Mouse (Mus musculus): Measurements from ENCODE around the gene Golga5. TPM values are rescaled to one million over a fixed set of nuclear protein-coding genes. Genes with fewer than 3 reads are reported as not detected.

Gene Golga5
- total and polyA plus RNA-seq, 3 experiments, result 29.5 to 35.7 (median 35.5) TPM

DNA sequence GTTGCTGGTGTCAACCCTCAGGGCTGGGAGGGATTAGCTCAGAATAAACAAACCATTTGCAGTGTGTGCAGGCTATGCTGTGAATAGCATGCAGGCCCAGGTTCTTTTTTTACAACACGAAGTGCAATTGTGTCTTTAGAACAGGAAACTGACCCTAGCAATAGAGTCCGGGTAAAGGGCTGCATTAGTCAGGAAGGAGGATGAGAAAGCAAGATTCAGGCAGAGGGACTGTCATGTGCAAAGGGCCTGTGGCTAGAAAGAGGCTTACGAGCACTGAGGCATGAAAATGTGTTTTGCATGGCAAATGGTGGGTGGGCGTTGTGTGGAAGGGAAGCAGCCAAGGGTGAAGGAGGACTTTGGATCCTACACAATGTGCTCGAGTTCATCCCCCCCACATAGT lies 59.1 kb downstream of the Golga5 start:
- DNase-seq (ENCODE audit: extremely low read depth), result peak; percentile 83
- Histone ChIP-seq H3K36me3 (replicated peaks in 1 of 2; ENCODE audit: control insufficient read depth in 1 of 2, insufficient read depth in 1 of 2, low read length in 1 of 2) (no peaks in the 10 kb centered on the region), H3K9me3 (replicated peaks; ENCODE audit: low read length) (no peaks in the 10 kb centered on the region), H3K4me1 (ENCODE audit: control insufficient read depth in 1 of 2, insufficient read depth in 2 of 2) (peaks cover 3 to 47% of the 10 kb centered on the region in 2 experiments; a peak in 3 of 4 replicates), H3K27me3 (replicated peaks) (no peaks in the 10 kb centered on the region), H3K27ac (ENCODE audit: insufficient read depth, low read depth) (0 out of 2 replicates have a peak overlapping the region, but pooled peaks have one; percentile 34), H3K4me2 (ENCODE audit: insufficient read depth, low read depth, poor library complexity, severe bottlenecking) (no peak overlapping the region), H3K4me3 (replicated peaks in 1 of 3; ENCODE audit: low read depth in 2 of 3, low read length in 2 of 3, poor library complexity in 1 of 3) (no peak overlapping the region), H3K79me2 (replicated peaks; ENCODE audit: control insufficient read depth, extremely low read depth, insufficient read depth, poor library complexity, severe bottlenecking) (no peaks in the 10 kb centered on the region), H3K9ac (ENCODE audit: insufficient read depth, low read depth) (no peak overlapping the region)
- dilution Hi-C loops (cut with MboI; ENCODE audit: extremely low pct_ligation_motif_present, extremely low pct_unique_long_range_greater_than_20kb, low sequenced_read_pairs), result no loop called here
- in situ Hi-C loops (cut with MboI; ENCODE audit: low pct_ligation_motif_present, low pct_unique_long_range_greater_than_20kb, low sequenced_read_pairs), result loop anchor here (5.0 kb wide), 2 partner anchors 44 to 179 kb away; no protein-coding TSS in a partner anchor
- no peak for TF ChIP-seq USF2 (conservative IDR thresholded peaks at IDR 0.05; ENCODE audit: low read depth, low read length)
- no peak for TF ChIP-seq CHD2 (IDR thresholded peaks at IDR 0.05; ENCODE audit: low read length)
- TF ChIP-seq POLR2AphosphoS2 (IDR thresholded peaks at IDR 0.05; ENCODE audit: low read depth, low read length), result no peak
- no peak for TF ChIP-seq NELFE (IDR thresholded peaks at IDR 0.05; ENCODE audit: low read depth, low read length)
- TF ChIP-seq MYC (IDR thresholded peaks at IDR 0.05; ENCODE audit: low read depth, low read length), result no peak; the same call in 1 of the 2 replicates
- TF ChIP-seq RCOR1 (conservative IDR thresholded peaks at IDR 0.05; ENCODE audit: low read depth, low read length), result no peak
- peak; percentile 30; the same call in 1 of the 2 replicates for TF ChIP-seq MAFK (IDR thresholded peaks at IDR 0.05; ENCODE audit: insufficient replicate concordance, low read length)
- no peak for TF ChIP-seq MXI1 (IDR thresholded peaks at IDR 0.05; ENCODE audit: low read depth, low read length)
- TF ChIP-seq SMC3 (IDR thresholded peaks at IDR 0.05; ENCODE audit: low read depth, low read length), result no peak
- TF ChIP-seq HCFC1 (IDR thresholded peaks at IDR 0.05; ENCODE audit: low read depth, low read length), result no peak
- 0 out of 2 replicates have a peak, but pooled peaks have one; percentile 9 for TF ChIP-seq MAX (IDR thresholded peaks at IDR 0.05; ENCODE audit: low read length)
- no peak for TF ChIP-seq PAX5 (IDR thresholded peaks at IDR 0.05; ENCODE audit: low read length)
- TF ChIP-seq ZNF384 (IDR thresholded peaks at IDR 0.05; ENCODE audit: low read depth, low read length), result no peak
- TF ChIP-seq SIN3A (IDR thresholded peaks at IDR 0.05; ENCODE audit: low read length), result no peak
- no peak for TF ChIP-seq KAT2A (IDR thresholded peaks at IDR 0.05; ENCODE audit: insufficient replicate concordance, low read length)
- no peak for TF ChIP-seq UBTF (IDR thresholded peaks at IDR 0.05; ENCODE audit: low read depth, low read length)
- no peak for TF ChIP-seq E2F4 (IDR thresholded peaks at IDR 0.05; ENCODE audit: insufficient replicate concordance, low read depth, low read length)
- TF ChIP-seq JUN (IDR thresholded peaks at IDR 0.05; ENCODE audit: insufficient read depth, low read depth, low read length), result no peak
- TF ChIP-seq JUND (conservative IDR thresholded peaks at IDR 0.05; ENCODE audit: low read depth, low read length), result no peak
- 0 out of 2 replicates have a peak, but pooled peaks have one; percentile 34 for TF ChIP-seq EP300 (IDR thresholded peaks at IDR 0.05; ENCODE audit: low read length)
- no peak for TF ChIP-seq MAZ (IDR thresholded peaks at IDR 0.05; ENCODE audit: low read depth, low read length)
- TF ChIP-seq MEF2A (IDR thresholded peaks at IDR 0.05; ENCODE audit: borderline replicate concordance, low read depth, low read length), result 0 out of 2 replicates have a peak, but pooled peaks have one; percentile 45
- TF ChIP-seq BHLHE40 (IDR thresholded peaks at IDR 0.05; ENCODE audit: low read depth, low read length), result peak; percentile 72
- no peak for TF ChIP-seq USF1 (IDR thresholded peaks at IDR 0.05; ENCODE audit: low read depth, low read length)
- no peak for TF ChIP-seq IRF4 (IDR thresholded peaks at IDR 0.05; ENCODE audit: low read depth, low read length)
- TF ChIP-seq TBP (conservative IDR thresholded peaks at IDR 0.05; ENCODE audit: low read depth, low read length), result no peak
- no peak for TF ChIP-seq GABPA (IDR thresholded peaks at IDR 0.05; ENCODE audit: insufficient replicate concordance, low read depth, low read length)
- no peak for TF ChIP-seq ZC3H11A (IDR thresholded peaks at IDR 0.05; ENCODE audit: low read depth, low read length)
- no peak for TF ChIP-seq ZMIZ1 (IDR thresholded peaks at IDR 0.05; ENCODE audit: low read depth, low read length)
- no peak for TF ChIP-seq CHD1 (IDR thresholded peaks at IDR 0.05; ENCODE audit: low read depth, low read length)
- no peak for TF ChIP-seq ELF1 (IDR thresholded peaks at IDR 0.05; ENCODE audit: low read depth, low read length)
- TF ChIP-seq ETS1 (conservative IDR thresholded peaks at IDR 0.05; ENCODE audit: low read depth, low read length), result no peak; the same call in 1 of the 2 replicates
- no peak for TF ChIP-seq TCF12 (IDR thresholded peaks at IDR 0.05; ENCODE audit: low read depth, low read length)
